Mouse (Mus musculus): ENCODE results near the gene Psmc3ip.

Psmc3ip gene

DNA sequence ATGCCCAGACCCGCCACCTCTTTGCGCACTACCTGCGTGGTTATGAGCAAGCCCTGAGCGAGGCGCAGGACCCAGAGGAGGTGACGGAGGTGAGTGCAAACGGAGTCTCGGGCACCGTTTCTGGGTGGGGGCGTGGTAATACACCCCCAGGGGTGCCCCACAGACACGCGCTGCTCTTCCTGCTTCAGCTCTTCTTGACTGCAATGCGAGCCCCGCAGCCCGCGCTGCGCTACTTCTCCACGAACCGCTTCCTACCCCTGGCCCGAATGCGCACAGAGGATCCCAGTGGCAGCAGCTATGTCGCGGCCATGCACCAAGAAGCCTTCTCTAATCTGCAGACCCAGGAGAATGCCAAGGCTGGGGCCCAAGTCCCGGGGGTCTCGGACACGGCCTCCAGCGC is 15.5 kb downstream of the Psmc3ip start:
- DNase-seq (ENCODE audit: low read depth, low spot score) = no peak

DNA sequence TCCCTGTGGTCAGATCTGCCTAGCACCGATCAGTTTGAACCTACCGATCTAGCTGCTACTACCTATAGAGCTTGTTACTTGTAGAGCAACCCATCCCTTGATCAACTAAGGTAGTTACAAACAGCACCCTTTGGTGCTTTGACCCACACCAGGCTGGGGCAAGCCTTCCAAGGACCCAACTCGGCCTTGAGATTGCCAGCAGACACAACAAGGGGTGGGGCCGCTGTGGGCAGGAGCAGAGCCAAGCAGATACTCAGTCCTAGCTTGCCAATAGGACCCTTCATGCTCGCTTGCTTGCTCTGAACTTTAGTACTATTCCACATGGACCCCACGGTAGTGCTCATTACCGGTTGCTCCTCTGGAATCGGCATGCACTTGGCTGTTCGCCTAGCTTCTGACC is 17.1 kb downstream of the Psmc3ip start, which contains the start of gene Hsd17b1:
Gene Hsd17b1 (plus strand): TSS at position 291 of the 400 bp plus-strand sequence.
- DNase-seq (ENCODE audit: low read depth, low spot score) = no peak

- no peak for DNase-seq (ENCODE audit: low read depth, low spot score)
Observed at GRCm38 (mm10) chr11:101071810-101072428, 23.3 kb downstream of the Psmc3ip start.

DNA sequence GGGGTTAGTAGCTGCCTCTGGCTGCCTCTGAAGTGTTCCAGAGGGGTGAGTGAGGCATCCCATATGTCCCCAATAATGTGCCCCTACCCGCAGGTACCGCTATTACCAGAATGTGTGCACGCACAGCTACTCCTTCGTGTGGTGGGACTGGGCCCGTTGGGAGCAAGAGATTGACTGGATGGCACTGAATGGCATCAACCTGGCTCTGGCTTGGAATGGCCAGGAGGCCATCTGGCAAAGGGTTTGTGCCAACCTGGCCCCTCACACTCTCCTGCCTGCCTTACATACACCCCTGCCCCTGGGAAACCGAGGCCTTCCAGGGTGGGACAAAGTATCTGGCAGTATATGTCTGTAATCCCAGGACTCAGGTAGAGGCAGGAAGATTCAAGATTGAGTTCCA is 24.2 kb downstream of the Psmc3ip start:
- no peak for DNase-seq (ENCODE audit: low read depth, low spot score)

- DNase-seq (ENCODE audit: low read depth, low spot score) = no peak
Observed at GRCm38 (mm10) chr11:101070189-101070527, 25.1 kb downstream of the Psmc3ip start.

DNA sequence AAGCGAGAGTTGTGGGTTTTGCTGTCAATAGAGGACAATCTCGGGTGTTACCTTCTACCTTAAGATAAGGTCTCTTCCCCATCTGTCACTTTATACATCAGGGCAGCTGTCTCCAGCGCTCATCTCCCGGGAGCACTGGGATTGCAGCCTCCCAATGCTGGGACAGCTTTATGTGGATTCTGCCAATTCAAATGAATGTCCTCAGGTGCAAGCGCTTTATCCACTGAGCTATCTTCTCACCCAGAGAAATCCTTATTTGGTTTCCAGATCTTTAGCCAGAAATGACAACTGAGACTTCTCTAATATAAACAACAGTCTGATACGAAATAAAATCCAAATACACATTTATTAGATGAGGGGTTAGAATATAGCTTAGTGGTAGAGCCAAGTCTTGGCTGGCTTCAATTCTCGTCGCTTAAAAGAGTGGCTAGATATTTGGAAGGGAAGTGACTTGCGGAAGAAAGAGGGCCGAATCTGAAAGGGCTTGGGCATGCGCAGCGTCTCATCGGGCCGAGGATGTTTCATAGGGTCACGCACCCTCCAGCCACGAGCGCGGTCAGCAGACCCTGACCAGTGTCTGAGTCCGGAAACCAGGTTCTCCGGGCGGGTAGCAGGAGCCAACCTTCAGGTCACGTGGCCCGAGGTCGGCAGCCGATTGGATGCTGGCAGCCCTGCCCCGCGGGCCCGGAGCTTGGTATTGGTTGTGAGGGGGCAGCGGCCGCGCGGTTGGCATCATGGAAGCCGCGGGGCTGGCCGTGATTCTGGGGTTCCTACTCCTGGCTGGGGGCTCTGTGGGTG is 25.6 kb downstream of the Psmc3ip start, which contains the start of gene Naglu:
Gene Naglu (plus strand): TSS at position 622 of the 798 bp plus-strand sequence.
- peak; percentile 76 for DNase-seq (ENCODE audit: low read depth, low spot score)

DNA sequence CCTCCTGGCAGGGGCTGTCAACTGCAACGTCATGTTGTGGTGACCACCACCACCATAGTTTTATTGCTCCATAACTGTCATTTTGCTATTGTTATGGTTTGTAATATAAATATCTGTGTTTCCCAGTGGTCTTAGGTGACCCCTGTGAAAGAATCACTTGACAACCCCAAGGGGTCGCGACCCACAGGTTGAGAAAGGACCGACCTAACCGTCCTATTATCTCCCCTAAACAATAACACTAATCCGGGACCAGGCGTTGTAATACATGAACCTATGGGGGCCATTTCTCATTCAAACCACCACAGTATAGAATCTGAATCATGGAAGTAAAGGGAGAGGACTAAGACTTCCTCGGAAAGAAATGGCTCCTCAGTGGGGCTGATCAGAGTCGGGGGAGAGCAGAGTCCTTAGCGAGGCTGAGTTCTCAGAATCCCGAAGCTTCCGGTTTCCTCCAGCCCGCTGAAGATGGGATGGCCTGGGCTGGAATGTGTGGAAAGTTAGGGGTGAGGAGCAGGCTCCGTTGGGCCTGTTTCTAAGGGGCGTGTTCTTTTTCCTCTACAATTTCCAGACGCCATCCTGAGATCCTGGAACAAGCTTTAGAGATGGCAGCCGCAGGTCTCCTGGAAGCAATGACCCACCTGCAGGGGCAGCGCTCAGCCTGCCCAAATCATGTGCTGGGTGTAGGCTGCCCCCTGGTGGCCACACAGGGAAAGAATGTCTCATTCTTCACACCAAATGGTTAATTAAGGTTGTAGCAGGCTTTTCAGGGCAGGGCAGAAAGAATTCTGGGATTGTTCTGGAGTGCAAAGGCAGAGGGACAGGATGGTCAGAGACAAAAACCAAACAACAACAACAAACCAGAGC is 28.5 kb downstream of the Psmc3ip start:
- DNase-seq (ENCODE audit: low read depth, low spot score) = peak; percentile 88

DNA sequence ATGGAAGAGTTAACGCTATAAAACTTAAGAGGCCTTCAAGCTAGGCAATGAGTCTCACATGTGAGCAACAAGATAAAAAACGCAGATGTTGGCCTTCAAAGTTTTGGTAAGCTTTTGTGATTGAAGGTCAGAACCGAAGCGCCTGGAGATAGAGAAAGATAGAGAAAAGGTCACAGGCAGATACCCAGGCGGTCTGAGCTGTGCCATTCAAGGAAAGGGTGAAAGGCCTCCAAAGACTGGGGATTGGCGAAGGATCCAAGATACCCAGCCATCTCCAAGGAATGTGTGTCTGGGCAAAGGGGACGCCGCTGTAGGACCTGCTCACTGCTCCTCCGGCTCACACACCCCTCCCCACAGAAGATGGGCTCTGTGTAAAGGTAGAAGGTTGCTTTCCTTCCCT is 30.2 kb downstream of the Psmc3ip start:
- no peak for DNase-seq (ENCODE audit: low read depth, low spot score)

DNA sequence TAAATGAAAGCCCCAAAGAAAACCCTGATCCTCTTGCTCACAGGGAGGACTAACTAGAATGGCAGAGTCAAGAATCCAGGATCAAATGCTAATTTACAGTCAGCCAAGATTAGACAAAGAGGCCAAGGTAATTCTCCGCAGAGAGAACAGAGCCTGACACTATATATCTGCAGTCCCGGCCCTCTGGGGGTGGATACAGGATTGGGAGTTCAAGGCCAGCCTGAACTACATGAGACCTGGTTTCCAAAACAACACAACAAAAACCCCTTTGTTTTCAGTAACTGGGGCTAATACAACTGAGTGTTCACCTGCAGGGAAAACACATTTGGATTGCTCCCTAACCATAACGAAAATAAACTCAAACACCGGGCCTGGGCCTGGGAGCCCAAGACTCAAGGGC is 30.8 kb downstream of the Psmc3ip start:
- DNase-seq (ENCODE audit: low read depth, low spot score) = no peak

DNA sequence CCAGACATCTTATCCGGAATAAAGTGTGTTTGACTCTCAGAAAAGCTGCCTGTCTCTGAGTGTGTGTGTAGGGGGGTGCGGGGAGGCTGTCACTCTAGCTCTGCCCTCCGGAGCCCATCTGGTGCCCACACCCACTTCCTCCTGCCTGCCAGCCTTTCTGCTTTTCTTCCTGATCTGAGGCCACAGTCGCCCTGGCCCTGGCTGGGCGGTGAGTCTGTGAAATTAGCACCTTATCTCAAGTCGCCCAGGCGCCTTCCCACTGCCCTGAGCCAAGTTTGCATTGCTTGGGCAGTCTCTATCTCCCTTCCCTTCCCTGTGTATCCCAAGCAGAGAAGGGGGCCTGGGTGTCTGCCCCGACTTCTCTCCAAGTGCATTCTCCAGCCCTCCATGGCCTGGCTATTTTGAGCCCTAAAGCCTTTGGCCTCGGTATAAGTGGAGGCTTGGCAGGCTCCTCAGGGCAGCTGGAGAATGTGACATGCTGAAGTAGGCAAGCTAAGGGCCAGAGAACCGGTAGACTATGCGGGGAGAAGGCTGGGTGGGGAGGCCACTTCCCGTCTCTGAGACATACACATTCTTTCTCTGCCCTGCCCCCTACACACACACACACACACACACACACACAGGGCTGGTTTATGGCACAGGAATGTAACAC is 31.4 kb downstream of the Psmc3ip start:
- DNase-seq (ENCODE audit: low read depth, low spot score) = no peak

DNA sequence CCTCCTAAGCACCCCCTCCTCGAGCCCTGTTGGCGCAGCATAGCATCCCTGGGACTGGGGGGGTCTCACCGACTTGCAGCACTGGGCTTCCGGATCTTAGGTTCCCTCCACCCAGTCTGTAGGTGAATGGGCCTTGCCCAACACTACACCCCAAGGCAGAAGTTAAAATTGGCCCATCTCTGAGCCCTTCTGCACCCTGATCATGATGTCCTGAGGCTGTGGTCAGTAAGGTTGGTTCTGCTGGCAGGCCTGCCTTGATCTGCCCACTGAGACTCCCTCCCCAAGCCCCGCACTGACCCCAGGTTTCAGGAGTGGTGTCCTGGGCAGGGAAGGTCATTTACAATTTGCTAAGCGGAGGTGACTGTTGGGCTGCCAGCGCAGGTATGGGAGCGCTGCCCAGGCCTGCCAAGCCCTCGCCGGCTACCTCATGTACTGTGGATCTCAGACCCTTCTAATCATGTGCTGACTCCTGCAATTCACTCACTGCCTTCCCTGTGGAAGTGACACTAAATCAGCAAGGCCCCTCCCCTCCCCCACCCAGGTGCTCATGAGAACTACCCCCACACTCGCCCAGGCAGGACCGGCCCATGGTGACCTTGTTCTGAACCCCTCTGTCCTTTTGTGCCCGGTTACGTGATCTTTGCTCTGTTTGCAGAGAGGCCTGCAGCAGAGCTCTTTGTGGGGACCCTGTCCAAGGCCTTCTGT is 32.1 kb downstream of the Psmc3ip start:
- DNase-seq (ENCODE audit: low read depth, low spot score) = no peak

- DNase-seq (ENCODE audit: low read depth, low spot score) = no peak
Observed at GRCm38 (mm10) chr11:101062165-101062884, 32.9 kb downstream of the Psmc3ip start.

DNA sequence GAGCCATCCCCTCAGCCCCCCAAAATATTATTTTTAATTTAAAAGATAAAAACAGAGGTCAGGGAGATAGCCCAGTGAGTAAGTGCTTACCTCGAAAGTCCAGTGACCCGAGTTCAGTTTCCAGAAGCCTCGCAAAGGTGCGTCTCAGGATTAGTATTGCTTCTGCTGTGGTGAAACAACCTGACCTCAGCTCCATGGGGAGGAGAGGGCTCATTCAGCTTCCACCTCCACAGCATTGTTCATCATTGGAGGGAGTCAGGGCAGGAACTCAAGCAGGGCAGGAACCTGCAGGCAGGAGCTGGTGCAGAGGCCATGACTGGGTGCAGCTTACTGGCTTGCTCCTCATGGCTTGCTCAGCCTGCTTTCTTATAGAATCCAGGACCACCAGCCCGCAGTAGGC is 34.2 kb downstream of the Psmc3ip start:
- no peak for DNase-seq (ENCODE audit: low read depth, low spot score)

GRCm38 (mm10) chr11:101060126-101060525 is 35.1 kb downstream of the Psmc3ip start:
- DNase-seq (ENCODE audit: low read depth, low spot score) = no peak

DNA sequence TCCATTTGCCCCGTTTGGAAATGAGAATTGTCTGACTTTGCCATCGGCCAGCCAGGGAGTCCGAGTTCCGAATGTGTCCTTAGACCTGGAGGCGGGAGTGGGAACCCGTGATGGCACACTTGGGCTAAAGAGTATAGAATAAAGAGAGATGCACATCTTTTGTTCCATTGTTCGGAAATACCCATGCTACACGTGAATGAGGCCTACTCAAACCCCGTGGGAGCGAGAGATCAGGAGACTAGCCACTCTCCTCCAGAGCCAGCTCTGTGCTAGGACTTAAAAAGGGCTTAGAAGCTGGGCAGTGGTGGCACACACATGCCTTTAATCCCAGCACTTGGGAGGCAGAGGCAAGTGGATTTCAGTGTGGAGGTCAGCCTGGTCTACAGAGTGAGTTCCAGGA is 35.8 kb downstream of the Psmc3ip start:
- no peak for DNase-seq (ENCODE audit: low read depth, low spot score)

- no peak for DNase-seq (ENCODE audit: low read depth, low spot score)
Observed at GRCm38 (mm10) chr11:101058726-101059125, 36.5 kb downstream of the Psmc3ip start.

GRCm38 (mm10) chr11:101057860-101058259 is 37.4 kb downstream of the Psmc3ip start:
- peak; percentile 76 for DNase-seq (ENCODE audit: low read depth, low spot score)

- DNase-seq (ENCODE audit: low read depth, low spot score) = no peak
Observed at GRCm38 (mm10) chr11:101056885-101057284, 38.4 kb downstream of the Psmc3ip start.

DNA sequence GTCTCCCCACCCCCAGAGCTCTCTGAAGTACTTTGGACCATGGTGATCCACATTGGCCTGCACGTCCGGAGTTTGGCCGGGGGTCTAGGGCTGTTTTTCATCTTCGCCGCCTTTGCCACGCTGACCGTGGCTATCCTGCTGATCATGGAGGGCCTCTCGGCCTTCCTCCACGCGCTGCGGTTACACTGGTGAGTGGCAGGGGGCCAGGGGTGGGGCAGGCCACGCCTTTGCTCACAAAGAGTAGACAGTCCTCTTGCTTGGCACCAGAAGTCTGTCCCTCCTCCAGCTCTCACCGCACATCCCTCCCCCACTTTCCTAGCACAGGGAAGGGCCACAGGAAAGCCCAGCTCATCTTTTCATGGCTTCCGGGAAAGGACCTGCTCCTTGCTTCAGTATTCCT is 39.8 kb downstream of the Psmc3ip start:
- no peak for DNase-seq (ENCODE audit: low read depth, low spot score)

- DNase-seq (ENCODE audit: low read depth, low spot score) = no peak
Observed at GRCm38 (mm10) chr11:101053974-101054373, 41.3 kb downstream of the Psmc3ip start.
